ENCODE assay signal across 11 mouse cellular contexts in the genomic region with DNA sequence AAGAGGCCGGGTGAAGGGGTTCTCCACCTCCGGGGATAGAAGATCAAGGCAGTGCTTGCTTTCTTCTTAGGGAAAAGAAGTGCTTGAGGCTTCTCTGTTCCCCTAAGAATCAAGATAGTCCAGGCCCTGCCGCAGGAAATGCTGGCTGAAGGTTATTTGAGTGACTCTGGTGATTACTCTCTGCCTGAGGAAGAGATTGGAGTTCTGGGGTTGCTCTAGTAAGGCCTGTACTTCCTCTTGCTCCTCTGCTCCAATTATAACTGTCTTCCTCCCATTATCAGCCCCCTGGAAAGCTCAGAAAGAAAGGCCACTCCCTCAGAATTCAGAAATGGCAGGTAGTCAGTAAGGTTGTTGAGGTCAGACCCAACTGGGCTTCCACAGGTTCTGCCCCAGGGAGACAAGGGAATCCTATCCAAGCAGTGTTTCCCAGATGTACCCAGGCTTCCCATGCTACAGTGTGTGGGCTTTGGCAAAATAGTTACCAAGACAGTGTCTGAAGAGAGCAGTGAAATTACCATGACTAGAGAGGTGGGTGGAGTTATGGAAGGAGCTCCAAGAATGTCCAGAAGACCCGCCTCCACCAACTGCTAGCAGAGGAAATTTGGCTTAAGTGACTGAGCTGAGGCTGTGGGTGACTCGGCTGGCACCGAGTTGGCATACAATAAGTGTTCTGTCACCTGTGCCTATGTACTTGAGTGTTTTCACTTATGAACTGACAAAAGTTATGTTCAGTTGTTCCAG. TPM values are rescaled to one million over a fixed set of nuclear protein-coding genes. Genes with fewer than 3 reads are reported as not detected.
A peak's percentile ranks its signal among the peaks of the same experiment; 100 is the strongest.
DNase-seq lines count a peak whose midpoint lies in the region; ATAC-seq lines count a peak whose summit lies in the region.
"Had no signal": no experiment of that assay in that cellular context is flagged by ENCODE, and none has a peak within 500 bp of the region (broad histone marks: within the 10 kb centered on the region; RNA-seq: fewer than 3 reads in every experiment).

No protein-coding gene starts in this region.

- ATAC-seq in granulocyte monocyte progenitor cell, adult 5-6 weeks (replicated peaks; ENCODE audit: poor library complexity, severe bottlenecking) = no peak
- ATAC-seq: CD4-positive, CD25-positive, alpha-beta regulatory T cell, adult 4 months had no signal

- 66% methylated on average over 6 of the region's 6 CpGs for WGBS in macrophage (ENCODE audit: missing documents)

- peak overlapping the region; percentile 40 for H3K27ac ChIP-seq in macrophage
- H3K27ac ChIP-seq: embryonic facial prominence, embryonic 12.5 days; hindbrain, embryonic 15.5 days had no signal

- H3K36me3 ChIP-seq in macrophage (ENCODE audit: inconsistent target) = no peaks in the 10 kb centered on the region
- H3K36me3 ChIP-seq: embryonic facial prominence, embryonic 12.5 days; hindbrain, embryonic 15.5 days had no signal

- H3K4me3 ChIP-seq in macrophage (ENCODE audit: inconsistent target) = no peak overlapping the region
- H3K4me3 ChIP-seq: embryonic facial prominence, embryonic 12.5 days; hindbrain, embryonic 15.5 days had no signal

- peaks cover 93% of the 10 kb centered on the region for H3K79me2 ChIP-seq in macrophage (ENCODE audit: inconsistent target)

- DNase-seq in frontal cortex, postnatal 36 days (ENCODE audit: low spot score in 2 of 2) = peak; percentile 2 to 22
- no peak for DNase-seq in frontal cortex, postnatal 25 days (ENCODE audit: low spot score in 2 of 2)
- DNase-seq in right cerebral cortex, postnatal 25 days = peak; percentile 7
- no peak for DNase-seq in right cerebral cortex, postnatal 10 days (ENCODE audit: low spot score in 2 of 2)
- DNase-seq in heart, postnatal 4 days = peak; percentile 11
- DNase-seq in retina, postnatal 1 day = no peak

RNA-seq across cellular contexts. Expression of a gene that starts 39.2 kb away (rescaled TPM):
- 100 to 1,000 TPM; 240 to 245 TPM for total RNA-seq in heart, postnatal 4 days (2021)
- total RNA-seq in macrophage (2018; cell fraction: chromatin; rRNA removed) = 1,000 to 10,000 TPM in 2 of 26 experiments, 100 to 1,000 TPM in 24; 166 to 1,263 (median 461) TPM
- 100 to 1,000 TPM; 404 to 776 (median 572) TPM for total RNA-seq in macrophage (2018; cell fraction: cytosol; rRNA removed)
- 1,000 to 10,000 TPM in 3 of 26 experiments, 100 to 1,000 TPM in 23; 289 to 1,349 (median 715) TPM for total RNA-seq in macrophage (2018; cell fraction: nucleus; rRNA removed)
- polyA plus RNA-seq in macrophage (2018) = 338 to 532 TPM (median 499 TPM) in 3 replicates
- total RNA-seq in granulocyte monocyte progenitor cell, adult 5-6 weeks (2014; fragmentation: Nextera tagmentation) = 206 and 211 TPM in 2 replicates
- total RNA-seq in granulocyte monocyte progenitor cell, adult 5-6 weeks (2017) = 97.2 and 97.8 TPM in 2 replicates

Comparison
In these comparisons a context has a peak if more than half of its experiments do, and no peak if none do; other contexts are left out.
1. DNase-seq: peak in frontal cortex, postnatal 36 days (2 of 2), right cerebral cortex, postnatal 25 days (single experiment) and heart, postnatal 4 days (single experiment); none in frontal cortex, postnatal 25 days (0 of 2), right cerebral cortex, postnatal 10 days (0 of 2) and retina, postnatal 1 day (single experiment).